Mouse (Mus musculus) limb, embryonic 15.5 days (tissue): ENCODE data around the gene Rps6kl1. TPM values are rescaled to one million over a fixed set of nuclear protein-coding genes. Genes with fewer than 3 reads are reported as not detected.
A peak's percentile ranks its signal among the peaks of the same experiment; 100 is the strongest.

ENCODE experiments used
- ATAC-seq: fragments of 200-750 bp; cut with Nextera tagmentation; 2 replicates; pipeline ENCODE4 v1.8.0; 2017; ENCODE audit warnings: low read depth, moderate TSS enrichment; ENCODE audit not compliant: insufficient number of reproducible peaks, low FRiP score, low TSS enrichment
- H3K27ac ChIP-seq: fragments of 300-500 bp; sonication (generic); 2 replicates; pipeline ENCODE4 v1.5.1; 2015; ENCODE audit warnings: moderate library complexity, mild to moderate bottlenecking, inconsistent platforms
- H3K27me3 ChIP-seq: fragments of 300-500 bp; sonication (generic); 2 replicates; pipeline ENCODE4 v1.6.1; 2015; ENCODE audit warnings: inconsistent platforms
- H3K36me3 ChIP-seq: fragments of 300-500 bp; sonication (generic); 2 replicates; pipeline ENCODE4 v1.6.1; 2015; ENCODE audit warnings: inconsistent platforms
- H3K4me1 ChIP-seq: fragments of 300-500 bp; sonication (generic); 2 replicates; pipeline ENCODE4 v1.6.1; 2015; ENCODE audit warnings: inconsistent platforms
- H3K4me2 ChIP-seq: fragments of 300-500 bp; sonication (generic); 2 replicates; pipeline ENCODE4 v1.6.1; 2015; ENCODE audit warnings: mild to moderate bottlenecking, inconsistent platforms
- H3K4me3 ChIP-seq: fragments of 300-500 bp; sonication (generic); 2 replicates; pipeline ENCODE4 v1.5.1; 2015; ENCODE audit warnings: mild to moderate bottlenecking, inconsistent platforms
- H3K9ac ChIP-seq: fragments of 300-500 bp; sonication (generic); 2 replicates; pipeline ENCODE4 v1.6.1; 2015; ENCODE audit warnings: inconsistent platforms
- H3K9me3 ChIP-seq: fragments of 300-500 bp; sonication (generic); 2 replicates; pipeline ENCODE4 v1.6.1; 2016; ENCODE audit warnings: inconsistent platforms
- WGBS: fragments of 180-500 bp; shearing (Covaris S2); methylation state at CpG from one replicate; pipeline ENCODE4 v1.1.7; 2015; 5-methylcytosine and 5-hydroxymethylcytosine counted together
- polyA plus RNA-seq: library from polyadenylated mRNA; unstranded; fragments of >200 nt; fragmentation: Nextera tagmentation; extraction: Ambion mirVana; gene quantifications from 2 replicates; pipeline ENCODE4 v1.2.1, GENCODE M21; 2015

Gene Rps6kl1
- polyA plus RNA-seq, 1 experiment from 2014 or later, result 0.88 TPM

DNA sequence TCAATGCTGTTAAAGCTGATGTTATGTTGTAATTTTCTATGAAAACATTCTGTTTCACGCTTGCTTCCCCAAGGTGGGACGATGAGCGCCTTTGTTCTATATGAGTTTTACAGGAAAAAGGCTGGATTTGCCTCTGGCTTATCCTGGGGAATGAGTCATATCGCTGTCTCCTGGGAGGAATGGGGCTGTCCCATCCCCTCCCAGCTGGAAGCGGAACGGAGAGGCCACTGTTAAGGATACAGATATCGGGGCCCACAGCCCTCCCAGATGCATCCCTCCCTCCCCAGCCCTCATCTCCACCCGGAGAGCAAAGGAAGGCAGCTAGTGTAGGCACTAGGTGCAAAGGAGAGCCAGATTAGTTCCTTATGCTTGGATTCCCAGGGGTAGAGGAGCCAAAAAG, 34.7 kb upstream of the Rps6kl1 start:
- no peaks in the 10 kb centered on the region for H3K27me3 ChIP-seq
- H3K27ac ChIP-seq, result no peak overlapping the region
- no peaks in the 10 kb centered on the region for H3K9me3 ChIP-seq
- no peak overlapping the region for H3K9ac ChIP-seq
- no peak overlapping the region for H3K4me2 ChIP-seq
- H3K4me1 ChIP-seq, result peaks cover 20% of the 10 kb centered on the region
- ATAC-seq, result no peak
- no peak overlapping the region for H3K4me3 ChIP-seq
- WGBS, result 35% methylated on average over 8 of the region's 8 CpGs
- H3K36me3 ChIP-seq, result no peaks in the 10 kb centered on the region

DNA sequence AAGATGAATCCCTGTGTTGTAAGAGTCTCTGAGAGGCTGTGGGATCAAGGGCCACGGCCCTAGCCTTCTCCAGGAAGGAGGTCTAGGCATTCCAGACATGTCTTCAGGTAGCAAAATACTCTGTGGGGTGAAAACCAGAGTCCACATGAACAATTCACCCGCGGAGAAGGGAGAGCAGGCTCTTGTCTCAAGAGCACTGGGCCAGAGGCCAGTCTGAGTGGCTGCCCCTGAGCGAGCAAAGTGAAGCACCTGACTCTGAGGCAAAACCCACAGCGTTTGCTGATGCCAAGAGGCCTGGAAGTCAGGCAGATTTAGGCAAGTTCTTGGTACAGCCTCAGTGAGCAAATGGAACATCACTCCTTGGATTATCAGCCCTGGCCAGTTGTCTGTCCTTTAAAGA, 33.1 kb upstream of the Rps6kl1 start:
- Histone ChIP-seq H3K4me1 (peaks cover 20% of the 10 kb centered on the region), H3K27me3 (peaks cover 8% of the 10 kb centered on the region; the same call in 1 of the 2 replicates), H3K9me3 (no peaks in the 10 kb centered on the region), H3K27ac (no peak overlapping the region), H3K4me3 (no peak overlapping the region), H3K36me3 (no peaks in the 10 kb centered on the region), H3K4me2 (no peak overlapping the region), H3K9ac (no peak overlapping the region)
- WGBS, result 62% methylated on average over 5 of the region's 5 CpGs
- ATAC-seq, result no peak

GRCm38 (mm10) chr12:85182898-85183297, 31.8 kb upstream of the Rps6kl1 start:
- ATAC-seq, result no peak

DNA sequence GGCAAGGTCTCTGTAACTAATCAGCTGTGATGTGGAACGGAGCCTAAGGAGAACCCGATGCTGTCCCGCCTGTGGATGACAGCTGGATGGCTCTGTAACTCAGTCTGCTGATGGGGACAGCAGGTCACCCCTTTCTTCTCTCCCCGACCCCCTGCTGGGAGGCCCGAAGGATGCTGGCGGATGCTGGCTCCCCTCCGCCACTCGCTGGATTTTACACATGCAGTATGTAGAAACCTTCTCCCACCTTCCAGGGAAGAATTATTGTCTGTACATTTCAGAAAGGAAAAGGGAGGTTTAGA, 31.2 kb upstream of the Rps6kl1 start:
- Histone ChIP-seq H3K36me3 (no peaks in the 10 kb centered on the region), H3K4me1 (peaks cover 25% of the 10 kb centered on the region), H3K4me2 (no peak overlapping the region), H3K9me3 (no peaks in the 10 kb centered on the region), H3K27ac (peak overlapping the region; percentile 17; the same call in 1 of the 2 replicates), H3K4me3 (no peak overlapping the region), H3K9ac (no peak overlapping the region), H3K27me3 (peaks cover 16% of the 10 kb centered on the region; the same call in 1 of the 2 replicates)
- no peak for ATAC-seq
- WGBS, result 10% methylated on average over 8 of the region's 8 CpGs

More at GRCm38 (mm10) chr12:85182898-85183297, 31.8 kb upstream of the Rps6kl1 start:
- H3K4me1 ChIP-seq, result peaks cover 20% of the 10 kb centered on the region
- no peak overlapping the region for H3K4me3 ChIP-seq
- H3K4me2 ChIP-seq, result no peak overlapping the region
- no peak overlapping the region for H3K9ac ChIP-seq
- no peaks in the 10 kb centered on the region for H3K36me3 ChIP-seq
- peaks cover 16% of the 10 kb centered on the region; the same call in 1 of the 2 replicates for H3K27me3 ChIP-seq
- 63% methylated on average over 5 of the region's 5 CpGs for WGBS
- H3K9me3 ChIP-seq, result no peaks in the 10 kb centered on the region
- no peak overlapping the region for H3K27ac ChIP-seq

GRCm38 (mm10) chr12:85181475-85182344, 30.6 kb upstream of the Rps6kl1 start:
- Histone ChIP-seq H3K4me2 (no peak overlapping the region), H3K27ac (no peak overlapping the region)

GRCm38 (mm10) chr12:85178294-85178693, 27.2 kb upstream of the Rps6kl1 start:
- Histone ChIP-seq H3K4me1 (peaks cover 51% of the 10 kb centered on the region), H3K27me3 (peaks cover 16% of the 10 kb centered on the region; the same call in 1 of the 2 replicates), H3K4me3 (no peak overlapping the region), H3K9me3 (no peaks in the 10 kb centered on the region), H3K27ac (no peak overlapping the region), H3K9ac (no peak overlapping the region), H3K4me2 (no peak overlapping the region), H3K36me3 (no peaks in the 10 kb centered on the region)
- no peak for ATAC-seq
- 76% methylated on average over 2 of the region's 2 CpGs for WGBS

More at GRCm38 (mm10) chr12:85181475-85182344, 30.6 kb upstream of the Rps6kl1 start:
- H3K9ac ChIP-seq, result no peak overlapping the region
- WGBS, result 16% methylated on average over 17 of the region's 17 CpGs
- no peaks in the 10 kb centered on the region for H3K36me3 ChIP-seq
- H3K4me1 ChIP-seq, result peaks cover 31% of the 10 kb centered on the region
- no peaks in the 10 kb centered on the region for H3K9me3 ChIP-seq
- peaks cover 16% of the 10 kb centered on the region; the same call in 1 of the 2 replicates for H3K27me3 ChIP-seq
- H3K4me3 ChIP-seq, result no peak overlapping the region
- ATAC-seq, result peak; percentile 45

DNA sequence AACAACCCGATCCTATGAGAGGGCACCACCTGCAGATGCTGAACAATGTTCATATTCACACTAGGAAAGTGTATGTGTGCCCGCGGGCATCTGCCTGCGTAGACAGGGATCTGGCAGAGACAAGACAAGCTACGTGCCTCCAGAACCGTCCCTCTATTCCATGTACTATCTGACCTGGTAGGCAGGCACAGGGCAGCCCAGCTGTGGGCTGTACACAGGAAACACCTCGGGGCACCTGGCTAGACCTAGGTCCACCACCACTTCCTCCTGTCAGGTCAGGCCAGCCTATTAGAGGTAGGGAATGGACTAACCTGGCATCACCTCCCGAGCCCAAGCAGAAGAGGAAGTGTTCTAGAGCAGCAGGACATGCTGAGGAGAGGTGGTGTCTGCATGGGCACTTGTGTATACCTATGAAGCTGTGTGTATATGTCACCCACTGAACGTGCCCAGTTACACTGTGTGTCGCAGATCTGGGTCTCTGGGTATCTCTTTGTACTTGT, 26.7 kb upstream of the Rps6kl1 start, which contains the start of gene Pgf:
TSS of gene Pgf (minus strand) at position 51 of the 500 bp plus-strand sequence.
- peaks cover 51% of the 10 kb centered on the region for H3K4me1 ChIP-seq
- H3K27me3 ChIP-seq, result peaks cover 16% of the 10 kb centered on the region; the same call in 1 of the 2 replicates
- H3K27ac ChIP-seq, result peak within 1 kb of the TSS; percentile 28
- H3K4me3 ChIP-seq, result peak within 1 kb of the TSS; percentile 43
- peak within 1 kb of the TSS; percentile 83 for H3K4me2 ChIP-seq
- no peaks in the 10 kb centered on the region for H3K9me3 ChIP-seq
- ATAC-seq, result no peak
- H3K9ac ChIP-seq, result no peak within 1 kb of the TSS
- H3K36me3 ChIP-seq, result no peaks in the 10 kb centered on the region
- 71% methylated on average over 10 of the region's 10 CpGs for WGBS

DNA sequence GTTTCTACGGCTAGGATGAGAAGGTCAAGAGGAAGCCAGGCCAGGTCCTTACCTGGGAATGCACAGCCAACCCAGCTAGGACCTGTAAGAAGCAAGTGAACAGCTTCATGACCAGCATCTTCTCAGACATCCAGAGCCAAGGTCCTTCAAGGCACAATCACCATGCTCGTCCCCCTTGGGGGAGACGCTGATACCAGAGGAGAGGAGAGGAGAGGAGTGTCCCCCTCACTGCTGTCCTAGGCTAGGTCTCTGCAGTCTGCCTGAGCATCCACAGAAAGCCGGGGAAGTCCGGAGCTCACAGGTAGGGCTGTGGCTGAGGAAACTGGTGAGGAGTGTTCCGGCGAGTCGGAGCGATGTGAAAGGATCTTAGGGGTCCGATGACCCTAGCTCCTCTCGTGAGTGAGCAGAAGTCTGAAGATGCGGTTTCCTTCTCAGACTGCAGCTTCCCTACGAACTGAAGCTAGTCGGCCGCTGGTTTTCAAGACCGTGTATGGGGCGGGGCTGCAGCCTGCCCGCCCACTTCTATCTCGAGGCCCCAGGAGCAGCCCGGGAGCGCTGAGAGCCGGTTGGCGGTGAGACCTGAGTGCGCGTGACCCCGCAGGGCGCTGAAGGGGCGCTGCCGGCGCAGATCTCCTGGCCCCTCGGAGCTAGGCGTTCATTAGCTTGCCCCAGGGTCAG, 25.9 kb upstream of the Rps6kl1 start:
- Histone ChIP-seq H3K4me3 (peak overlapping the region; percentile 43), H3K27me3 (peaks cover 16% of the 10 kb centered on the region; the same call in 1 of the 2 replicates), H3K27ac (peak overlapping the region; percentile 28), H3K36me3 (no peaks in the 10 kb centered on the region), H3K9ac (no peak overlapping the region), H3K9me3 (no peaks in the 10 kb centered on the region), H3K4me2 (peak overlapping the region; percentile 83), H3K4me1 (peaks cover 45% of the 10 kb centered on the region)
- ATAC-seq, result 0 out of 2 replicates have a peak, but pooled peaks have one; percentile 35
- WGBS, result 2% methylated on average over 32 of the region's 32 CpGs

DNA sequence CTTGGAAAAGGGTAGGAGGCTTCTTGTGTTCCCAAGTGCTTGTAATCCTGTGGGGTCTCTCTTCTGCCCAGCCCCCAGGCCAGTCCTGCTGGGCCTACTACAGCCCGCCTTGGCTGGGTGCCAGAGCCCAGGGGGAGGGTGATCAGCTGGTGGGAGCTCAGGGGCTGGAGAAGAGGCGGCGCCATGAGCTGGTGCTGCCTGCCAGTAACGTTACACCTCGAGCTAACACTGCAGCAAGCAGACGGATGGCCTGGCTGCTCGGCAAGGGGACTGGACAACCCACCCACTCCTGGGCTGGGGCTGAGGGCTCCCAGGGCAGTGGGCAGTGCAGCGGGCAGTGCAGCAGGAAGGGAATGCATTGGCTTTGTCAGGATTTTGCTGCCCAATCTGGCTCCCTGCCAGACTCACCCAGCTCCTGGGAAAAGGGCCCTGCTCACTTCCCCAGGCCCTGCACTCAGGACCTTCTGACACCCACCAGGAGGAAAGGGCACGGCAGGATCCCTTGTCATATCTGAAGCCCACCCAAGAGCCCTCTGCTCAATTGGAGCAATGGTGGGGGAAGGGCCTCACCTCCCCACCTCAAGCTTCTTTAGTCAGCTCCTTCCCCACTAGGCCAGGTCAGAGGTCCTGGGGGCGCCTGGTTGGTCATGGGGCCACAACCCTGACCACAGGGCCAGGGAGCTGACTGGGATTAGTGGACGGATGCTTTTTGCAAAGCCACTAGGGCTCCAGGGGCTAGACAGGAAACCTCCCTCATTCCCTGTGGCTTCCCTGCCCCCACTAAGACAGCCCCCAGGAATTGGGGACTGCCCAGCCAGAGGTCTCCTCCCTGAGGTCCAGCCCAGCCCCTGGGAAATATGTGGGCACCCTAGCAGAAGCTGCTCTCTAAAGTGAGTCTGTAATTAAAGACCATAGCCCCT, 25.1 kb upstream of the Rps6kl1 start:
- ATAC-seq, result peak; percentile 56
- peak overlapping the region; percentile 83 for H3K4me2 ChIP-seq
- H3K9me3 ChIP-seq, result no peaks in the 10 kb centered on the region
- peaks cover 16% of the 10 kb centered on the region; the same call in 1 of the 2 replicates for H3K27me3 ChIP-seq
- peak overlapping the region; percentile 43 for H3K4me3 ChIP-seq
- WGBS, result 13% methylated on average over 11 of the region's 11 CpGs
- peak overlapping the region; percentile 28 for H3K27ac ChIP-seq
- H3K9ac ChIP-seq, result 0 out of 2 replicates have a peak overlapping the region, but pooled peaks have one; percentile 20
- H3K36me3 ChIP-seq, result no peaks in the 10 kb centered on the region
- H3K4me1 ChIP-seq, result peaks cover 39% of the 10 kb centered on the region

GRCm38 (mm10) chr12:85175087-85175675, 24.1 kb upstream of the Rps6kl1 start:
- WGBS, result 34% methylated on average over 16 of the region's 16 CpGs
- H3K4me3 ChIP-seq, result peak overlapping the region; percentile 43
- H3K4me1 ChIP-seq, result peaks cover 49% of the 10 kb centered on the region
- H3K4me2 ChIP-seq, result peak overlapping the region; percentile 83
- H3K36me3 ChIP-seq, result no peaks in the 10 kb centered on the region
- no peaks in the 10 kb centered on the region for H3K9me3 ChIP-seq
- H3K27me3 ChIP-seq, result peaks cover 12% of the 10 kb centered on the region; the same call in 1 of the 2 replicates
- peak overlapping the region; percentile 28 for H3K27ac ChIP-seq
- 0 out of 2 replicates have a peak overlapping the region, but pooled peaks have one; percentile 20 for H3K9ac ChIP-seq
- ATAC-seq, result no peak
